Mouse (Mus musculus) midbrain, embryonic 14.5 days (tissue): ENCODE measurements around the gene Arnt2. TPM values are rescaled to one million over a fixed set of nuclear protein-coding genes. Genes with fewer than 3 reads are reported as not detected.

ENCODE experiments used
- ATAC-seq: fragments of 200-750 bp; cut with Nextera tagmentation; 2 replicates; pipeline ENCODE4 v1.8.0; 2017; ENCODE audit warnings: moderate number of reproducible peaks, moderate library complexity; ENCODE audit not compliant: low FRiP score, low TSS enrichment
- DNase-seq: peaks from one replicate; pipeline ENCODE4 v3.0.0-alpha.2; 2015
- H3K27ac ChIP-seq: fragments of 300-500 bp; sonication (generic); replicated peaks from 2 replicates; pipeline ENCODE4 v1.5.1; 2014; ENCODE audit warnings: mild to moderate bottlenecking, low read depth, low read length, moderate library complexity
- H3K27me3 ChIP-seq: fragments of 300-500 bp; sonication (generic); 2 replicates; pipeline ENCODE4 v1.6.1; 2014; ENCODE audit warnings: low read length, control low read depth, mixed read lengths; ENCODE audit not compliant: control insufficient read depth, insufficient read depth
- H3K36me3 ChIP-seq: fragments of 300-500 bp; sonication (generic); 2 replicates; pipeline ENCODE4 v1.6.1; 2014; ENCODE audit warnings: low read length, control low read depth; ENCODE audit not compliant: control insufficient read depth, insufficient read depth
- H3K4me1 ChIP-seq: fragments of 300-500 bp; sonication (generic); 2 replicates; pipeline ENCODE4 v1.6.1; 2014; ENCODE audit warnings: mild to moderate bottlenecking, antibody characterized with exemption, low read length, control low read depth; ENCODE audit not compliant: control insufficient read depth, insufficient read depth
- H3K4me2 ChIP-seq: fragments of 300-500 bp; sonication (generic); 2 replicates; pipeline ENCODE4 v1.6.1; 2014; ENCODE audit warnings: mild to moderate bottlenecking, low read length, moderate library complexity
- H3K4me3 ChIP-seq: fragments of 300-500 bp; sonication (generic); replicated peaks from 2 replicates; pipeline ENCODE4 v1.5.1; 2014; ENCODE audit warnings: low read depth, low read length
- H3K9ac ChIP-seq: fragments of 300-500 bp; sonication (generic); replicated peaks from 2 replicates; pipeline ENCODE4 v1.6.1; 2014; ENCODE audit warnings: mild to moderate bottlenecking, low read length, moderate library complexity
- H3K9me3 ChIP-seq: fragments of 300-500 bp; sonication (generic); 2 replicates; pipeline ENCODE4 v1.6.1; 2016; ENCODE audit warnings: low read length, control low read depth, mixed read lengths; ENCODE audit not compliant: control insufficient read depth
- WGBS: fragments of 180-500 bp; shearing (Covaris S2); extraction: QIAGEN DNeasy Blood & Tissue Kit; methylation state at CpG from one replicate; pipeline ENCODE4 v1.1.7; 2014; 5-methylcytosine and 5-hydroxymethylcytosine counted together
- polyA plus RNA-seq: library from polyadenylated mRNA; unstranded; fragments of >200 nt; fragmentation: Nextera tagmentation; extraction: Ambion mirVana; gene quantifications from 2 replicates; pipeline ENCODE4 v1.2.1, GENCODE M21; 2014

The Arnt2 gene
- polyA plus RNA-seq, 1 experiment from 2014 or later = 82.1 TPM

- ATAC-seq = no peak
- 0 out of 2 replicates have a peak, but pooled peaks cover 3% of the 10 kb centered on the region for H3K4me1 ChIP-seq
- H3K27me3 ChIP-seq = no peaks in the 10 kb centered on the region
- H3K36me3 ChIP-seq = no peaks in the 10 kb centered on the region
- H3K4me2 ChIP-seq = no peak overlapping the region
- H3K4me3 ChIP-seq = no peak overlapping the region
- H3K9me3 ChIP-seq = no peaks in the 10 kb centered on the region
- 74% methylated on average over 1 of the region's 1 CpGs for WGBS
- H3K27ac ChIP-seq = no peak overlapping the region
- no peak overlapping the region for H3K9ac ChIP-seq
- peak; percentile 6 for DNase-seq
Measured at GRCm38 (mm10) chr7:84212112-84212511, 197.9 kb downstream of the Arnt2 start.

- ATAC-seq (no peak), DNase-seq (peak; percentile 13)
- no peaks in the 10 kb centered on the region for H3K36me3 ChIP-seq
- no peaks in the 10 kb centered on the region for H3K9me3 ChIP-seq
- WGBS = 60% methylated on average over 10 of the region's 10 CpGs
- H3K4me1 ChIP-seq = 0 out of 2 replicates have a peak, but pooled peaks cover 3% of the 10 kb centered on the region
- no peaks in the 10 kb centered on the region for H3K27me3 ChIP-seq
- H3K4me3 ChIP-seq = no peak overlapping the region
- H3K4me2 ChIP-seq = no peak overlapping the region
- no peak overlapping the region for H3K9ac ChIP-seq
- peak overlapping the region; percentile 15; the same call in 1 of the 2 replicates for H3K27ac ChIP-seq
Measured at GRCm38 (mm10) chr7:84210585-84211291, 199.2 kb downstream of the Arnt2 start.

- Histone ChIP-seq H3K27ac (no peak overlapping the region), H3K27me3 (no peaks in the 10 kb centered on the region), H3K9me3 (no peaks in the 10 kb centered on the region), H3K4me2 (no peak overlapping the region), H3K9ac (no peak overlapping the region), H3K36me3 (no peaks in the 10 kb centered on the region), H3K4me1 (no peaks in the 10 kb centered on the region), H3K4me3 (no peak overlapping the region)
- ATAC-seq = no peak
- DNase-seq = peak; percentile 11
- 86% methylated on average over 3 of the region's 3 CpGs for WGBS
Measured at GRCm38 (mm10) chr7:84203981-84204380, 206.0 kb downstream of the Arnt2 start.

- H3K4me2 ChIP-seq = no peak overlapping the region
- no peak overlapping the region for H3K9ac ChIP-seq
- no peak for ATAC-seq
- DNase-seq = no peak
- no peaks in the 10 kb centered on the region for H3K9me3 ChIP-seq
- H3K4me1 ChIP-seq = no peaks in the 10 kb centered on the region
- H3K36me3 ChIP-seq = no peaks in the 10 kb centered on the region
- 92% methylated on average over 13 of the region's 13 CpGs for WGBS
- H3K27me3 ChIP-seq = no peaks in the 10 kb centered on the region
- H3K4me3 ChIP-seq = no peak overlapping the region
- no peak overlapping the region for H3K27ac ChIP-seq
Measured at GRCm38 (mm10) chr7:84201151-84202068, 208.6 kb downstream of the Arnt2 start.

DNA sequence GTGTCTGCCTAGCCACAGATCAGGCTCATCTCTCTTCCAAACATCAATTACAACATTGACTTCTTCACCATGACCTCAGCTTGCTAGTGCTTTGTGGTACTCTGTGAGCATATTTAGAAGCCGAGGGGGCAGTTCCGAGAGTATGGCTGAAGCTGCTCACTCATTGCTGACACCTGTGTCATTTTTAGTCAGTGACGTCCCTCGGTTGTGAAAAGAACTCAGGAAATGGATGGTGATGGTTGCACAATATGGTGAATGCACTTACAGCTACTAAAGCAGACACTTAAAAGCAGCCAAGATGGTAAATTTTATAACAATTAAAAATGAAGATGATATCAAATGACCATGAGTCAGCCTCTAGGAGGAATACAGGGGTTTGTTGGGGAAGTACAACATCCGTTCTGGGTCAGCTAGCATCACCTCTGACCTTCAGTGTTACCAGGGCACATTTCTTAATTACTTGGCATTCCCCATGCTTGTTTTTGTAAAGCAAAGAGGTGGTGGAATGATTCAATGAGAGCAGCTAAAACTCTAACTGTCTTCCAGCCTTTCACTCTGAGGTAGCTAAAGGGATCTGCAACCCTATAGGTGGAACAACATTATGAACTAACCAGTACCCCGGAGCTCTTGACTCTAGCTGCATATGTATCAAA lies 212.6 kb downstream of the Arnt2 start:
- H3K36me3 ChIP-seq = no peaks in the 10 kb centered on the region
- no peak overlapping the region for H3K4me2 ChIP-seq
- no peak overlapping the region for H3K27ac ChIP-seq
- H3K27me3 ChIP-seq = no peaks in the 10 kb centered on the region
- no peak overlapping the region for H3K4me3 ChIP-seq
- H3K4me1 ChIP-seq = no peaks in the 10 kb centered on the region
- H3K9ac ChIP-seq = no peak overlapping the region
- no peak for ATAC-seq
- WGBS = 85% methylated on average over 6 of the region's 6 CpGs
- no peaks in the 10 kb centered on the region for H3K9me3 ChIP-seq
- no peak for DNase-seq

Other genes starting within 250 kb of the Arnt2 start
- gene Gm2115, start 118.8 kb upstream of the Arnt2 start, polyA plus RNA-seq = 0.58 and 0.97 TPM in 2 replicates
- 6.0 and 9.0 TPM in 2 replicates for gene Fah, start 196.5 kb upstream of the Arnt2 start, polyA plus RNA-seq